Mouse (Mus musculus) limb, embryonic 15.5 days (tissue): ENCODE results near the gene Cd81. TPM values are rescaled to one million over a fixed set of nuclear protein-coding genes. Genes with fewer than 3 reads are reported as not detected.

Experiments
- ATAC-seq: fragments of 200-750 bp; cut with Nextera tagmentation; 2 replicates; pipeline ENCODE4 v1.8.0; 2017; ENCODE audit warnings: low read depth, moderate TSS enrichment; ENCODE audit not compliant: insufficient number of reproducible peaks, low FRiP score, low TSS enrichment
- H3K27ac ChIP-seq: fragments of 300-500 bp; sonication (generic); 2 replicates; pipeline ENCODE4 v1.5.1; 2015; ENCODE audit warnings: moderate library complexity, mild to moderate bottlenecking, inconsistent platforms
- H3K27me3 ChIP-seq: fragments of 300-500 bp; sonication (generic); 2 replicates; pipeline ENCODE4 v1.6.1; 2015; ENCODE audit warnings: inconsistent platforms
- H3K36me3 ChIP-seq: fragments of 300-500 bp; sonication (generic); 2 replicates; pipeline ENCODE4 v1.6.1; 2015; ENCODE audit warnings: inconsistent platforms
- H3K4me1 ChIP-seq: fragments of 300-500 bp; sonication (generic); 2 replicates; pipeline ENCODE4 v1.6.1; 2015; ENCODE audit warnings: inconsistent platforms
- H3K4me2 ChIP-seq: fragments of 300-500 bp; sonication (generic); 2 replicates; pipeline ENCODE4 v1.6.1; 2015; ENCODE audit warnings: mild to moderate bottlenecking, inconsistent platforms
- H3K4me3 ChIP-seq: fragments of 300-500 bp; sonication (generic); 2 replicates; pipeline ENCODE4 v1.5.1; 2015; ENCODE audit warnings: mild to moderate bottlenecking, inconsistent platforms
- H3K9ac ChIP-seq: fragments of 300-500 bp; sonication (generic); 2 replicates; pipeline ENCODE4 v1.6.1; 2015; ENCODE audit warnings: inconsistent platforms
- H3K9me3 ChIP-seq: fragments of 300-500 bp; sonication (generic); 2 replicates; pipeline ENCODE4 v1.6.1; 2016; ENCODE audit warnings: inconsistent platforms
- WGBS: fragments of 180-500 bp; shearing (Covaris S2); methylation state at CpG from one replicate; pipeline ENCODE4 v1.1.7; 2015; 5-methylcytosine and 5-hydroxymethylcytosine counted together
- polyA plus RNA-seq: library from polyadenylated mRNA; unstranded; fragments of >200 nt; fragmentation: Nextera tagmentation; extraction: Ambion mirVana; gene quantifications from 2 replicates; pipeline ENCODE4 v1.2.1, GENCODE M21; 2015

The Cd81 gene
- polyA plus RNA-seq, 1 experiment from 2014 or later, result 692 TPM

GRCm38 (mm10) chr7:143067469-143067868, 14.9 kb downstream of the Cd81 start:
- Histone ChIP-seq H3K27me3 (no peaks in the 10 kb centered on the region), H3K4me1 (peaks cover 41% of the 10 kb centered on the region), H3K27ac (peak overlapping the region; percentile 96), H3K36me3 (peaks cover 75% of the 10 kb centered on the region), H3K9me3 (no peaks in the 10 kb centered on the region), H3K4me2 (no peak overlapping the region), H3K4me3 (no peak overlapping the region), H3K9ac (no peak overlapping the region)
- ATAC-seq, result no peak
- 56% methylated on average over 2 of the region's 2 CpGs for WGBS

GRCm38 (mm10) chr7:143067897-143068296, 15.4 kb downstream of the Cd81 start:
- Histone ChIP-seq H3K4me3 (no peak overlapping the region), H3K9ac (no peak overlapping the region), H3K4me2 (no peak overlapping the region; the same call in 1 of the 2 replicates), H3K36me3 (peaks cover 71% of the 10 kb centered on the region), H3K9me3 (no peaks in the 10 kb centered on the region), H3K27me3 (no peaks in the 10 kb centered on the region), H3K27ac (peak overlapping the region; percentile 96), H3K4me1 (peaks cover 38% of the 10 kb centered on the region)
- WGBS, result 81% methylated on average over 3 of the region's 3 CpGs
- no peak for ATAC-seq

- peak overlapping the region; percentile 52 for H3K4me2 ChIP-seq
- H3K27me3 ChIP-seq, result no peaks in the 10 kb centered on the region
- ATAC-seq, result peak; percentile 0; the same call in 1 of the 2 replicates
- H3K4me3 ChIP-seq, result peak overlapping the region; percentile 71
- peak overlapping the region; percentile 39; the same call in 1 of the 2 replicates for H3K9ac ChIP-seq
- peaks cover 67% of the 10 kb centered on the region for H3K36me3 ChIP-seq
- peak overlapping the region; percentile 96 for H3K27ac ChIP-seq
- peaks cover 38% of the 10 kb centered on the region for H3K4me1 ChIP-seq
- no peaks in the 10 kb centered on the region for H3K9me3 ChIP-seq
- 43% methylated on average over 13 of the region's 13 CpGs for WGBS
Measured at GRCm38 (mm10) chr7:143068316-143068881, 15.9 kb downstream of the Cd81 start.

GRCm38 (mm10) chr7:143068882-143069591, 16.5 kb downstream of the Cd81 start, which contains the start of gene Tssc4:
TSS of gene Tssc4 (plus strand) at chr7:143069249.
- peak within 1 kb of the TSS; percentile 96 for H3K27ac ChIP-seq
- no peaks in the 10 kb centered on the region for H3K9me3 ChIP-seq
- under 1% methylated on average over 51 of the region's 51 CpGs for WGBS
- H3K4me2 ChIP-seq, result peak within 1 kb of the TSS; percentile 82
- no peaks in the 10 kb centered on the region for H3K27me3 ChIP-seq
- H3K9ac ChIP-seq, result peak within 1 kb of the TSS; percentile 85
- H3K4me1 ChIP-seq, result peaks cover 34% of the 10 kb centered on the region
- peaks cover 67% of the 10 kb centered on the region for H3K36me3 ChIP-seq
- ATAC-seq, result peak; percentile 95
- H3K4me3 ChIP-seq, result peak within 1 kb of the TSS; percentile 71

GRCm38 (mm10) chr7:143069751-143070400, 17.3 kb downstream of the Cd81 start:
- no peaks in the 10 kb centered on the region for H3K27me3 ChIP-seq
- ATAC-seq, result no peak
- peak overlapping the region; percentile 96 for H3K27ac ChIP-seq
- no peaks in the 10 kb centered on the region for H3K9me3 ChIP-seq
- H3K36me3 ChIP-seq, result peaks cover 67% of the 10 kb centered on the region
- peak overlapping the region; percentile 82 for H3K4me2 ChIP-seq
- peak overlapping the region; percentile 71 for H3K4me3 ChIP-seq
- peak overlapping the region; percentile 85 for H3K9ac ChIP-seq
- peaks cover 32% of the 10 kb centered on the region for H3K4me1 ChIP-seq
- WGBS, result 9% methylated on average over 30 of the region's 30 CpGs

GRCm38 (mm10) chr7:143070506-143071070, 18.0 kb downstream of the Cd81 start:
- Histone ChIP-seq H3K4me1 (peaks cover 32% of the 10 kb centered on the region), H3K4me2 (peak overlapping the region; percentile 82), H3K9me3 (no peaks in the 10 kb centered on the region), H3K27ac (peak overlapping the region; percentile 96), H3K9ac (peak overlapping the region; percentile 85), H3K36me3 (peaks cover 67% of the 10 kb centered on the region), H3K4me3 (peak overlapping the region; percentile 71), H3K27me3 (no peaks in the 10 kb centered on the region)
- 88% methylated on average over 10 of the region's 10 CpGs for WGBS
- no peak for ATAC-seq

GRCm38 (mm10) chr7:143072605-143073004, 20.1 kb downstream of the Cd81 start:
- no peak overlapping the region for H3K4me2 ChIP-seq
- no peak overlapping the region for H3K9ac ChIP-seq
- no peaks in the 10 kb centered on the region for H3K27me3 ChIP-seq
- H3K27ac ChIP-seq, result no peak overlapping the region
- H3K4me1 ChIP-seq, result peaks cover 29% of the 10 kb centered on the region
- WGBS, result 80% methylated on average over 5 of the region's 5 CpGs
- H3K9me3 ChIP-seq, result no peaks in the 10 kb centered on the region
- ATAC-seq, result no peak
- H3K4me3 ChIP-seq, result no peak overlapping the region
- peaks cover 66% of the 10 kb centered on the region for H3K36me3 ChIP-seq

GRCm38 (mm10) chr7:143073086-143073485, 20.5 kb downstream of the Cd81 start:
- 69% methylated on average over 1 of the region's 1 CpGs for WGBS
- H3K4me1 ChIP-seq, result peaks cover 26% of the 10 kb centered on the region
- H3K4me2 ChIP-seq, result no peak overlapping the region
- ATAC-seq, result no peak
- peaks cover 66% of the 10 kb centered on the region for H3K36me3 ChIP-seq
- H3K9ac ChIP-seq, result no peak overlapping the region
- no peak overlapping the region for H3K4me3 ChIP-seq
- H3K27me3 ChIP-seq, result no peaks in the 10 kb centered on the region
- no peaks in the 10 kb centered on the region for H3K9me3 ChIP-seq
- no peak overlapping the region for H3K27ac ChIP-seq

- Histone ChIP-seq H3K9ac (no peak overlapping the region), H3K4me1 (peaks cover 13% of the 10 kb centered on the region), H3K4me3 (no peak overlapping the region), H3K36me3 (peaks cover 87% of the 10 kb centered on the region), H3K27ac (no peak overlapping the region), H3K9me3 (no peaks in the 10 kb centered on the region), H3K27me3 (no peaks in the 10 kb centered on the region), H3K4me2 (no peak overlapping the region)
- 72% methylated on average over 5 of the region's 5 CpGs for WGBS
- ATAC-seq, result no peak
Measured at GRCm38 (mm10) chr7:143075394-143075793, 22.9 kb downstream of the Cd81 start.

- H3K27me3 ChIP-seq, result no peaks in the 10 kb centered on the region
- H3K4me3 ChIP-seq, result no peak overlapping the region
- no peak overlapping the region for H3K9ac ChIP-seq
- no peak overlapping the region for H3K4me2 ChIP-seq
- H3K4me1 ChIP-seq, result no peaks in the 10 kb centered on the region
- H3K9me3 ChIP-seq, result no peaks in the 10 kb centered on the region
- WGBS, result 61% methylated on average over 2 of the region's 2 CpGs
- no peak for ATAC-seq
- no peak overlapping the region for H3K27ac ChIP-seq
- peaks cover 88% of the 10 kb centered on the region for H3K36me3 ChIP-seq
Measured at GRCm38 (mm10) chr7:143077351-143077750, 24.8 kb downstream of the Cd81 start.

GRCm38 (mm10) chr7:143082024-143082423, 29.5 kb downstream of the Cd81 start:
- peaks cover 66% of the 10 kb centered on the region for H3K36me3 ChIP-seq
- WGBS, result 71% methylated on average over 6 of the region's 6 CpGs

GRCm38 (mm10) chr7:143083708-143084107, 31.2 kb downstream of the Cd81 start:
- no peak for ATAC-seq
- WGBS, result 73% methylated on average over 2 of the region's 2 CpGs
- Histone ChIP-seq H3K27ac (no peak overlapping the region), H3K4me2 (no peak overlapping the region), H3K9me3 (no peaks in the 10 kb centered on the region), H3K27me3 (no peaks in the 10 kb centered on the region), H3K36me3 (peaks cover 49% of the 10 kb centered on the region), H3K9ac (no peak overlapping the region), H3K4me3 (no peak overlapping the region), H3K4me1 (peaks cover 31% of the 10 kb centered on the region)

More at GRCm38 (mm10) chr7:143082024-143082423, 29.5 kb downstream of the Cd81 start:
- no peaks in the 10 kb centered on the region for H3K9me3 ChIP-seq
- H3K4me1 ChIP-seq, result peaks cover 21% of the 10 kb centered on the region
- H3K9ac ChIP-seq, result no peak overlapping the region
- H3K27me3 ChIP-seq, result no peaks in the 10 kb centered on the region
- H3K4me2 ChIP-seq, result no peak overlapping the region
- no peak overlapping the region for H3K4me3 ChIP-seq
- no peak overlapping the region for H3K27ac ChIP-seq
- no peak for ATAC-seq
